Mouse (Mus musculus) brain, embryonic 18.5 days (tissue): Measurements from ENCODE around the gene Ccdc38.

ENCODE experiments used
- DNase-seq: peaks from one replicate; pipeline ENCODE4 v3.0.0-alpha.2; 2012; ENCODE audit warnings: low read depth, low spot score

Ccdc38 gene

DNA sequence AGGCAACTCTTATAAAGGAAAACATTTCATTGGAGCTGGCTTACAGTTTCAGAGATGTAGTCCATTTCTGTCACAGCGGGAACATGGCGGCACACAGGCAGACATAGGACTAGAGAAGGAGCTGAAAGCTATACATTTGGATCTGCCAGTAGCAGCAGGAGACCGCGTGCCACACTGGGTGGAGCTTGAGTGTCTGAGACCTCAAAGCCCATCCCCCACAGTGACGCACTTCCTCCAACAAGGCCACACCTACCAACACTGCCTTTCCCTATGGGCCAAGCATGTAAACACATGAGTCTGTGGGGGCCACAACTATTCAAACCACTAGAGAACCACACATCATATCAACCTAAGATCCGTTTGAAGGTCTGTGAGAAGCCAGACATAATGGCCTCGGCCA is 68.8 kb downstream of the Ccdc38 start:
- no peak for DNase-seq

DNA sequence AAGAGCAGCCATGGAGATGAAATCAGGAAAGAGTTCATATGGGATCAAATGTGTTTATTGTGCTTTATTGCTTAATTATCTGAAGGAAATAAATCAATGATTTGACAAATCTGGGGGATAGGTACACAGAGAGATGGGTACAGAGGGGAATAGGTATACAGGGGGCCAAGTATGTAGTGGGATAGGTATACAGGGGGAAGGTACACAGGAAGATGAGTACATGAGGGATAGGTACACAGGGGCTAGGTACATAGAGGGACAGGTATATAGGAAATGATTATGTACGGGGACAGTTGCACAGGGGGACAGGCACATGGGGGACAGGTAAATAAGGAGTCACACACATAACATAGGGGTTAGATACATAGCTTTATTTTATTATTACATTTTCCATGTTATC is 70.5 kb downstream of the Ccdc38 start:
- DNase-seq = no peak

DNA sequence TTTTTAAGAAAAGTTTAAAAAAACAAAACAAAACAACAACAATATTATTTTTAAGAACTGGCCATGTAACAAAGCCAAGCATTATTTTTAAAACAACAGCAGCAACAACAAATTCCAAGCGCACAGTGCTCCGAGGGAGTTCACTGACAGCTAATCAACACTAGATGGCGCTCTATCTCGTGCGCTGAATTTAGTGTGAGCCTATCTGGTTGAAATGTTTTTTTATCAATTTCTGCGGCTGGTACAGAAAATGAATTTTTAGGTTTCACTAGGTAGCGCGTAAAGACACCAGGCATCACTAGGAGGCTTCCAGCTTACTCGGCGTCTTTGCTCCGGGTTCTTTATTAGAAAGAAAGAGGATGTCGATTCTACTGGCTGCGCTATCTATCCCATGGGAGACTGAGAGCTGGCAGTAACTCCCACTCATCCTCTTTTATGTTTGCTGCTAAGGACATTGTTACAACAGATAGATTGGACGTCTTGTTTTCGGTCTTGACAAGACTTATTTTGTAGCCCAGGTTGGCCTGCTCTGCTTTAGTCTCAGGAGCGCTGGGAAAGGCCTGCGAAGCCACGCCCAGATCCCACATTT is 71.1 kb downstream of the Ccdc38 start:
- no peak for DNase-seq

DNA sequence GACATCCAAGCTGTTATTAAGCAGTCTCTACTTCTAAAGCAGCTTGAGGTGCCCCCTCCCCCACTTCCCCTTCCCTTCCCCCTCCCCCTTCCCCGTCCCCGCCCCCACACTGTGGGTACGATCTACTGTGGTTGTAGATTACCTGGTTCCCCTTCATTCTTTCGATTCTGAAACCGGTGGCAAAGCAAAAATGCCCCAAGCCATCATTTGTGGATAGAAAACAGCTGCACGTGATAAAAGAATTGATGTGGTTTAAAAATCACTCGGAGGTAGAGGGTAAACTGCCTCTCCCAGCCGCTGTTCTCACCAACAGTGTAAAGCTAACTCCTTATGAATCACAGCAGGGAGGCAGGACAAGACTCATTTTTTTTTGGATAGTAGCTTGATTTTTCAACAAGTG is 74.4 kb downstream of the Ccdc38 start:
- no peak for DNase-seq

DNA sequence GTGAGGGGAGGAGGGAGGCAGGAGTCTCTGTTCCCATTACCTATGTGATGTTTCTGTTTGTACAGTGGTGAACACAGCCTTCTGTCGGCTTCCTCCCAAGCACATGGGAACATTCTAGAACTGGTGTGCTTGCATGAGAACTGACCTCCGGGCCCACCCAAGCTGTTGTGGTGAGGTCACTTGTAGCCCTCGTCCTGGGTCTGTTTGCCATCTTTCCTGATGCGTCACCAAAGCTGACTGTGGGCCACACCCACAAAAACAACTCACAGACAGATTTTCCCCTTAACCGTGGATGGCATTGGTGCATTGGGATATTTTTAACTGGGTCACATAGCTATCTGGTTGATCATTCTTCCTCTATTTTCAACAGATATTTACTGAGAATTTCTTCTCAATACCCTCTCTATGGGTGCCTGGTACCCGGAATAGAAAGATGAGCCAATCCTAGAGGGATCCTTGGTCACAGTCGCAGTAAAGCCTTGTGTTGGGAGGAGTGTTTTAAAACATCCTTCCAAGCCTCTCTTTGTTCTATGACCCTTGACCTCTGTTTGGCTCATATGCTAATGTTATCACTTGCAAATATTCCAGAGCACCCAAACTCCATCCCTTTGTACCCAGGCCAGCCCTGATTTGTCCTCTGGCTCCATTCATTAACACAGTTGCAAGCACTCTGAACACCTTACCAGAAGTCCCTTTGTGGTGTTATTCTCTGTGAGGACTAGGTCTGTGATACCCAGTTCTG is 80.2 kb downstream of the Ccdc38 start:
- no peak for DNase-seq

DNA sequence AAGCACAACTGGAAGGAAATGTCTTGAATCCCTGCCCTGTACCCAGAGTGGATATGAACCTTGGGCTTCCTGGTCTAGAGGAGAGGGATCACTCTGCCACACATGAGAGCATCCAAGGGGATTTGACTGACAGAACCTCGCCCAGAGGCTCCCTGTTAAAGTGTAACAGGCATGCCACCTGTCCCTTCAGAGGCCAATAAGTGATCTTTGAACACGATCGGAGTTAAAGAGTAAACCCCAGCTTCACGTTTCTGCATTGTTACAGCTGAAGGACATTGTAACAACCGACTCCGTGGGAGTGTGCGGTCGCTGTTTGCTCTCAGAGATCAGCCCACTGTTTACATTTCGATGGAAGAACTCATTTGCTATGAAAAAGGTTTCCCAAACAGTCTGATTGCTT is 83.3 kb downstream of the Ccdc38 start:
- DNase-seq = no peak

DNA sequence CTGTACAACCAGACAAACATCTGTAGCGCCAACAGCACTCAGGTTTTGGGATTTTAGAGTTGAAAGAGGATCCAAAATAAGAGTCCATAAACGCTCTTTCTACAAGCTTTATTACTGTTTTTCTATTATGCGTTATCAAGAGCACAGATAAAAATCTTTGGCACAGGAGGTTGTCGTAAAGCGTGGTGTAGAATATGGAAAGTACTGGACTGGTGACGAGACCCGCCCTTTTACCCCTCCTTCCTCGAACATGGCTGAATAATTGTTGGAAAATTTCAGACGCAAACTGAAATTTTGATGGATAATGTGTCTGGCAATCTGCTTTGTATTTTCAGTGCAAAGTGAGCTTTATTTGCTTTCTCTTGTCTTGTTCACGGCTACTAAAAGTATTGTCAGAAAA is 83.7 kb downstream of the Ccdc38 start:
- DNase-seq = no peak

DNA sequence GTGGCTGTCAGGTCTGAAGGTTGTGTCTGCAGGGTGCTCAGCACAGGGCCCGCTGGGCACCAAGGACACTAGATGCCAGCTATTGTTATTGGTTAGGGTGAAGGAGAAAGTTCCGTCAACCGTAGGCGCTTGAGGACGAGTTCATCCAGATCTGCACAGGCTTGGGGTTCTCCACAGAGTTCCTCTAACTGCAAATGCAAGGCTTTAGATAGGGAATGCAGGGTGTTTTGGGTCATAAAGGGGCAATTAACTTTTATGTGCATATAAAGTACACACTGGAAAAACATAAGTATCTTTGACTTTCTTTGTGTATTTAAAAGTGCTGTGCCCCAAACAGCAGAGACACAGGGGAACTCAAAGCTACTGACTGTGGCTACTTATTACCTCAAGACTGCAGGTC is 89.9 kb downstream of the Ccdc38 start:
- no peak for DNase-seq

DNA sequence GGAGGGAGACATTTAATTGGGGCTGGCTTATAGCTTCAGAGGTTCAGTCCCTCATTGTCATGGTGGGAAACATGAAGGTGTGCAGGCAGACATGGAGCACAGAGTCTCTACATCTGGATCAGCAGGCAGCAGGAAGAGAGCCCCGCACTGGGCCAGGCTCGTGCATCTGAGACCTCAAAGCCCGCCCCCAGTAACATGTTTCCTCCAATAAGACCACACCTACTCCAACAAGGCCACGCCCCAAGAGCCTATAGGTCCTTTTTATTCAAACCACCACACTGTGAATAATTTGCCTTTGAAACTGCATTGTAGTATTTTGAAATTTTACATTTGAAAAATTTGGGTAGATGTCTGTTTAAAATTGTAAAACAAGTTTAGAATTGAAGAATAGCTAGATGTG is 91.7 kb downstream of the Ccdc38 start:
- no peak for DNase-seq

DNA sequence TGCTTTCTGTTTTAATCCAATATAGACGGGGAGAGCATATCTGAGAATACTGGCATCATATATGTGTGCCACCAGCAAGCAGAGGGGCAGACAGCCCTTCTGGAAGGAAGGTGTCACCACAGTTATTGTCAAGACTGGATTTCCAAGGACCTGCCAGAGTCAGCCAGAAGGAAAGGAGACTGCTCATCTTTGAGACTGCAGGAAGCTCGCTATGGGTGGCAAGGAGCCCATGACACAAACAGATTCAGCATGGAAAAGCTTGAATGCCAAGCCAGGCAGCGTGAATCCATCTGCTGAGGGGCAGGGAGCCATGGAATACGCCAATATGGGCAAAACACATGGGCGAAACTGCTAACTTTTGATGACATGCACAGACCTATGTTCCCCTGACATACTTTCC is 93.1 kb downstream of the Ccdc38 start:
- DNase-seq = peak; percentile 52
